Mouse (Mus musculus) CD4-positive naive resting alpha-beta T cell, adult 76 days (primary cell): ENCODE measurements around the gene Tnfrsf18. TPM values are rescaled to one million over a fixed set of nuclear protein-coding genes. Genes with fewer than 3 reads are reported as not detected.

Source experiments
- total RNA-seq: library from RNA; stranded (reverse); gene quantifications from one replicate; pipeline ENCODE4 v1.2.4, GENCODE M21; 2023

Gene Tnfrsf18
- 59.7 TPM for total RNA-seq

DNA sequence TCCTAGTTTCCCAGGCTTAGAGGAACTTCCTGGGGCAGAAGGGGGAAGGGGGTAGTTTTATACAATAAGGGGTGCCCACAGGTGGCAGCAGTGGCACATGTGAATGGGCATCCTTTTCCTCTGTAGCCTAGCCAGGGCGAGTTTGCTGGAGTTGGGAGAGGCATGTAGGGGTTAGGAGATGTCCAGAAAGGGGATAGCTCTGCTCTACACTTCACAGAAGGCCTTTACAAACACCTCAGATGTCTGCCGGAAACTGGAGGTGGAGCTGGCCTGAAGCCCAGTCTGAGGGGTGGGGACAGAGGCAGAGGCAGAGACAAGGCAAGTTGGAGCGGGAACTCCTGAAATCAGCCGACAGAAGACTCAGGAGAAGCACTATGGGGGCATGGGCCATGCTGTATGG is at the start of gene Tnfrsf18:
Gene Tnfrsf18, plus strand, starts transcription at position 152 of the 400 bp plus-strand sequence.

DNA sequence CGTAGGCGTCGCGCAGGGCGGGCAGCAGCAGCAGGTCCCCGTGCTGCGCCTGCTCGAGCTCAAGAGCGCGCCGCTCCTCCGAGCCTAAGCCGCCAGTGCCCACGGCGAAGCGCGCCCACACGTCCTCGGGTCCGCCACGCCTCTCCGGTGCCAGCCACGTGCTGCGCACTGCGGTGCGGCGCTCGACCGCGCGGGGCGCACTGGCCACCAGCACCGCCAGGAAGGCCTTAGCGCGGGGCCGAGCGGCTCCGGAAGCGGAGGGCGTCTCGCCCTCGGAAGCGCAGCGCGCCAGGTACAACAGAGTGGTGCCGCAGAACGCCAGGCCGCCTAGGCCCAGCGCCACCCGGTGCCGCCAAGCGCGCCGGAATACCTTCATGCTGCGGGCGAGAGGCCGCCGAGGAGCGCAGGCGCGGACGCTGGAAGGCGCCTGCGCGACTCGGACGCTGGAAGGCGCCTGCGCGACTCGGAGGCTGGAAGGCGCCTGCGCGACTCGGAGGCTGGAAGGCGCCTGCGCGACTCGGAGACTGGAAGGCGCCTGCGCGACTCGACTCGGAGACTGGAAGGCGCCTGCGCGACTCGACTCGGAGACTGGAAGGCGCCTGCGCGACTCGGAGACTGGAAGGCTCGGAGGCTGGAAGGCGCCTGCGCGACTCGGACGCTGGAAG is 33.6 kb upstream of the Tnfrsf18 start, which contains the start of the genes B3galt6 and Sdf4:
Gene B3galt6, minus strand, starts transcription at position 409 of the 665 bp plus-strand sequence.
Gene Sdf4, plus strand, starts transcription at position 632 of the 665 bp plus-strand sequence.

DNA sequence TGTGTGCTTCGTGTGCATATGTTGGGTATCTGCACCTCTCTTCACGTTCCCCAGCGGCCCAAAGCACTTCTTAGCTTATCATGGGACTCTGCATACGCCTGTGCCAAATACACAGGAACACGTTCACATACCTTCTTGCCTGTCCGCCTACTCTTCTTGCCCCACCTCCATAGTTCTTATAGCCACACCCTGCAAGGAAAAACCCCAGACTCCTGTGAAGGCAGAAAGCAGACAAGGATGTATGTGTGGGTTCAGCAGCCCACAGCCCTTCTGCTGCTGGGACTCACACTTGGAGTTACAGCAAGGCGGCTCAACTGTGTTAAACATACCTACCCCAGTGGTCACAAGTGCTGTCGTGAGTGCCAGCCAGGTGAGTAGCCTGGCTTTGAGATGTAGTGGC is 12.3 kb upstream of the Tnfrsf18 start, which contains the start of gene Tnfrsf4:
Gene Tnfrsf4, plus strand, starts transcription at position 207 of the 400 bp plus-strand sequence.

DNA sequence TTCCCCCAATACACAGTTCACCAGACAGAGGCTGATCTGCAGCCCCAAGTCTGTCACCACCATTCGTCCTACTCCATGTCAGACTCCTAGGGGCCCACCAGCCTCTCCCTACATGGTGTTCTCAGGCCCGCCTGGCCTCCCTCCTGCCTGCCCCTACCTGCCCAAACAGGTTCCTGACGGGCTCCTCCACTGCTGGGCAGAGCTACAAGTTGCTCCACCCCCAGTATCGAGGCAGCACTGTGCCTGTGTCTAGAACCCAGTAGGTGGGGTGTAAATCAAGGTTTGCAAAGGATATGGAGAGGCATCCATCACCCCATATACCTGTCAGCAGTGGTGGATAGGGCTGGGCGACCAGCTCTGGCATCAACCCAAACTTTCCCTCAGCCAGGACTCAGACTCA is 33.3 kb downstream of the Tnfrsf18 start, which contains the start of gene Ttll10:
Gene Ttll10, minus strand, starts transcription at position 154 of the 400 bp plus-strand sequence.

Other genes with a start within 250 kb of the Tnfrsf18 start
- gene Tmem88b, start 240.3 kb upstream of the Tnfrsf18 start, total RNA-seq: not detected
- not detected for gene Ankrd65, start 235.7 kb upstream of the Tnfrsf18 start, total RNA-seq
- 36.7 TPM for gene Mrpl20, start 223.3 kb upstream of the Tnfrsf18 start, total RNA-seq
- 283 TPM for gene Ccnl2, start 213.7 kb upstream of the Tnfrsf18 start, total RNA-seq
- 73.2 TPM for gene Aurkaip1, start 194.9 kb upstream of the Tnfrsf18 start, total RNA-seq
- 3.2 TPM for gene Mxra8, start 186.5 kb upstream of the Tnfrsf18 start, total RNA-seq
- 67.2 TPM for gene Dvl1, start 178.8 kb upstream of the Tnfrsf18 start, total RNA-seq
- 1.6 TPM for gene Tas1r3, start 162.8 kb upstream of the Tnfrsf18 start, total RNA-seq
- 9.6 TPM for gene Cptp, start 156.7 kb upstream of the Tnfrsf18 start, total RNA-seq
- 49.4 TPM for gene Ints11, start 156.6 kb upstream of the Tnfrsf18 start, total RNA-seq
- 33.6 TPM for gene Pusl1, start 134.4 kb upstream of the Tnfrsf18 start, total RNA-seq
- gene Acap3, start 134.3 kb upstream of the Tnfrsf18 start, total RNA-seq: 46.6 TPM
- gene Ube2j2, start 82.3 kb upstream of the Tnfrsf18 start, total RNA-seq: 147 TPM
- gene C1qtnf12, start 63.8 kb upstream of the Tnfrsf18 start, total RNA-seq: 7.1 TPM
- gene B3galt6, start 33.5 kb upstream of the Tnfrsf18 start, total RNA-seq: 4.5 TPM
- 221 TPM for gene Sdf4, start 33.3 kb upstream of the Tnfrsf18 start, total RNA-seq
- 33.2 TPM for gene Tnfrsf4, start 12.3 kb upstream of the Tnfrsf18 start, total RNA-seq
- not detected for gene Ttll10, start 33.2 kb downstream of the Tnfrsf18 start, total RNA-seq
- 37.9 TPM for gene 9430015G10Rik, start 83.8 kb downstream of the Tnfrsf18 start, total RNA-seq
- 0.26 TPM for gene Rnf223, start 104.3 kb downstream of the Tnfrsf18 start, total RNA-seq
- gene Agrn, start 171.3 kb downstream of the Tnfrsf18 start, total RNA-seq: 5.0 TPM
- gene Isg15, start 174.7 kb downstream of the Tnfrsf18 start, total RNA-seq: 10.8 TPM
- gene AW011738, start 177.1 kb downstream of the Tnfrsf18 start, total RNA-seq: 8.2 TPM
- gene Perm1, start 189.7 kb downstream of the Tnfrsf18 start, total RNA-seq: 0.62 TPM
- gene Plekhn1, start 208.7 kb downstream of the Tnfrsf18 start, total RNA-seq: 49.1 TPM
- gene Noc2l, start 209.8 kb downstream of the Tnfrsf18 start, total RNA-seq: 96.5 TPM
- 1.6 TPM for gene Samd11, start 229.5 kb downstream of the Tnfrsf18 start, total RNA-seq